In the genomic region with DNA sequence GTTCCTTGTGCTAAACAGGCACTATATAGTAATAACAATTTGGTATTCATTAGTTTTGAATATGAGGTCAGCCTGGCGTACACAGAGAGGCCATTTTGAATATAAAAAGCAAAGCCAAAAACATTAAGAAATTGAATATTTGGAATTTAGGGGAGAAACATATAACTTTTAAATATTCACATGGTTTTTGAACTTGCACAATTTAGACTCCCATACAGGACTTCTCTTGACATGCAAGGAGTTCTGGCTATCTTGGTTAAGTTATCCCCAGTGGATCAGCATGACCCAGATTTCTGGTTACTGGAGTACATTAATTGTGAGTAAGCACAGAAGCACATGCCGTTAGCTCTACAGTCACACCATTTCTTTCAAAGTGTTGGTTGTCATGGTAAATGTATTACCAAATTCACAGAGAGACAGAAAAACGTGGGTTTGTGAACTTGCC, we compare ENCODE assay signal across 8 mouse cellular contexts. TPM values are rescaled to one million over a fixed set of nuclear protein-coding genes. Genes with fewer than 3 reads are reported as not detected.
A peak's percentile ranks its signal among the peaks of the same experiment; 100 is the strongest.
DNase-seq lines count a peak whose midpoint lies in the region; ATAC-seq and TF ChIP-seq lines count a peak whose summit lies in the region.

No protein-coding gene starts in this region.

- TF ChIP-seq CTCF in E14TG2a.4 (conservative IDR thresholded peaks at IDR 0.05; ENCODE audit: low read length), result no peak
- no peak for TF ChIP-seq CTCF in liver, postnatal 0 days (IDR thresholded peaks at IDR 0.05; ENCODE audit: low read depth)

- no peaks in the 10 kb centered on the region for H3K27me3 ChIP-seq in E14TG2a.4 (ENCODE audit: insufficient read depth, low read length)
- no peaks in the 10 kb centered on the region for H3K27me3 ChIP-seq in heart, embryonic 12.5 days (replicated peaks)
- no peaks in the 10 kb centered on the region for H3K27me3 ChIP-seq in liver, postnatal 0 days (ENCODE audit: insufficient read depth, low read length)

- H3K9ac ChIP-seq in heart, embryonic 12.5 days, result no peak overlapping the region
- H3K9ac ChIP-seq in liver, postnatal 0 days (replicated peaks), result peak overlapping the region; percentile 76

- 0 out of 2 replicates have a peak, but pooled peaks cover 2% of the 10 kb centered on the region for H3K9me3 ChIP-seq in E14TG2a.4 (ENCODE audit: low read length)
- H3K9me3 ChIP-seq in heart, embryonic 12.5 days (replicated peaks), result no peaks in the 10 kb centered on the region
- H3K9me3 ChIP-seq in liver, postnatal 0 days (ENCODE audit: low read length), result no peaks in the 10 kb centered on the region

- H3K4me1 ChIP-seq in E14TG2a.4 (replicated peaks; ENCODE audit: low read depth, low read length), result peaks cover 50% of the 10 kb centered on the region
- 0 out of 2 replicates have a peak, but pooled peaks cover 4% of the 10 kb centered on the region for H3K4me1 ChIP-seq in heart, embryonic 12.5 days (replicated peaks)
- H3K4me1 ChIP-seq in liver, postnatal 0 days (ENCODE audit: insufficient read depth), result peaks cover 13% of the 10 kb centered on the region

- 53% methylated on average over 3 of the region's 3 CpGs for WGBS in heart, embryonic 12.5 days
- 34% methylated on average over 3 of the region's 3 CpGs for WGBS in liver, postnatal 0 days (ENCODE audit: insufficient replicate concordance)

- H3K36me3 ChIP-seq in E14TG2a.4 (ENCODE audit: insufficient read depth, low read length), result no peaks in the 10 kb centered on the region
- no peaks in the 10 kb centered on the region for H3K36me3 ChIP-seq in heart, embryonic 12.5 days
- H3K36me3 ChIP-seq in liver, postnatal 0 days (replicated peaks; ENCODE audit: insufficient read depth, low read length), result no peaks in the 10 kb centered on the region

- DNase-seq in heart, adult 18-20 months, result peak; percentile 40 to 43
- no peak for DNase-seq in heart, postnatal 4 days
- no peak for DNase-seq in liver, postnatal 0 days
- DNase-seq in spleen, postnatal 10 days (ENCODE audit: low spot score in 2 of 2), result no peak
- DNase-seq in ovary, postnatal 10 days (ENCODE audit: low spot score), result no peak

- peak overlapping the region; percentile 42; the same call in 1 of the 2 replicates for H3K27ac ChIP-seq in heart, embryonic 12.5 days (ENCODE audit: poor library complexity, severe bottlenecking)
- peak overlapping the region; percentile 99 for H3K27ac ChIP-seq in liver, postnatal 0 days (ENCODE audit: low read depth)

- ATAC-seq in heart, embryonic 12.5 days (ENCODE audit: insufficient number of reproducible peaks, low FRiP score), result no peak
- ATAC-seq in liver, postnatal 0 days, result no peak
- ATAC-seq in granulocyte monocyte progenitor cell, adult 5-6 weeks (replicated peaks; ENCODE audit: poor library complexity, severe bottlenecking), result no peak

- peak overlapping the region; percentile 58 for H3K4me2 ChIP-seq in heart, embryonic 12.5 days
- peak overlapping the region; percentile 81 for H3K4me2 ChIP-seq in liver, postnatal 0 days (ENCODE audit: low read depth, low read length)

- H3K4me3 ChIP-seq in E14TG2a.4 (replicated peaks; ENCODE audit: low read length), result peak overlapping the region; percentile 83
- peak overlapping the region; percentile 50; the same call in 1 of the 2 replicates for H3K4me3 ChIP-seq in heart, embryonic 12.5 days
- H3K4me3 ChIP-seq in liver, postnatal 0 days (ENCODE audit: low read depth, low read length), result peak overlapping the region; percentile 61

- TF ChIP-seq EP300 in liver, postnatal 0 days (IDR thresholded peaks at IDR 0.05; ENCODE audit: low read depth), result no peak

RNA-seq across cellular contexts. Expression of gene Zfp239, which starts 18.5 kb away (rescaled TPM):
- under 1 TPM; 0.17 to 0.18 TPM for total RNA-seq in heart, adult 18-20 months (2021)
- total RNA-seq in heart, postnatal 4 days (2021), result under 1 TPM; 0.38 to 0.57 TPM
- polyA plus RNA-seq in heart, embryonic 12.5 days (2016; fragmentation: Nextera tagmentation; extraction: Ambion mirVana), result 2.5 and 2.9 TPM in 2 replicates
- 0.86 and 1.1 TPM in 2 replicates for polyA plus RNA-seq in liver, postnatal 0 days (2015; fragmentation: Nextera tagmentation; extraction: Ambion mirVana)
- 5.5 and 9.7 TPM in 2 replicates for total RNA-seq in granulocyte monocyte progenitor cell, adult 5-6 weeks (2014; fragmentation: Nextera tagmentation)
- 5.6 and 11.0 TPM in 2 replicates for total RNA-seq in granulocyte monocyte progenitor cell, adult 5-6 weeks (2017)

RNA-seq across cellular contexts. Expression of gene Hnrnpf, which starts 19.7 kb away (rescaled TPM):
- total RNA-seq in heart, adult 18-20 months (2021), result 100 to 1,000 TPM; 193 to 194 TPM
- total RNA-seq in heart, postnatal 4 days (2021), result 100 to 1,000 TPM; 468 to 481 TPM
- polyA plus RNA-seq in heart, embryonic 12.5 days (2016; fragmentation: Nextera tagmentation; extraction: Ambion mirVana), result 530 and 545 TPM in 2 replicates
- 264 and 270 TPM in 2 replicates for polyA plus RNA-seq in liver, postnatal 0 days (2015; fragmentation: Nextera tagmentation; extraction: Ambion mirVana)
- total RNA-seq in granulocyte monocyte progenitor cell, adult 5-6 weeks (2014; fragmentation: Nextera tagmentation), result 691 and 695 TPM in 2 replicates
- 1,315 and 1,367 TPM in 2 replicates for total RNA-seq in granulocyte monocyte progenitor cell, adult 5-6 weeks (2017)

RNA-seq across cellular contexts. Expression of gene Zfp637, which starts 39.4 kb away (rescaled TPM):
- 10 to 100 TPM; 33.5 to 35.4 TPM for total RNA-seq in heart, adult 18-20 months (2021)
- total RNA-seq in heart, postnatal 4 days (2021), result 10 to 100 TPM; 35.4 to 37.0 TPM
- 54.4 and 58.9 TPM in 2 replicates for polyA plus RNA-seq in heart, embryonic 12.5 days (2016; fragmentation: Nextera tagmentation; extraction: Ambion mirVana)
- 25.4 and 25.7 TPM in 2 replicates for polyA plus RNA-seq in liver, postnatal 0 days (2015; fragmentation: Nextera tagmentation; extraction: Ambion mirVana)
- total RNA-seq in granulocyte monocyte progenitor cell, adult 5-6 weeks (2014; fragmentation: Nextera tagmentation), result 24.8 and 34.6 TPM in 2 replicates
- 21.2 and 25.3 TPM in 2 replicates for total RNA-seq in granulocyte monocyte progenitor cell, adult 5-6 weeks (2017)

RNA-seq across cellular contexts. Expression of gene Fxyd4, which starts 57.1 kb away (rescaled TPM):
- not detected for total RNA-seq in heart, adult 18-20 months (2021)
- total RNA-seq in heart, postnatal 4 days (2021), result not detected
- 1.2 and 1.5 TPM in 2 replicates for polyA plus RNA-seq in heart, embryonic 12.5 days (2016; fragmentation: Nextera tagmentation; extraction: Ambion mirVana)
- 0.20 TPM in 1 of 2 replicates, not detected in the other for polyA plus RNA-seq in liver, postnatal 0 days (2015; fragmentation: Nextera tagmentation; extraction: Ambion mirVana)
- not detected in 2 replicates for total RNA-seq in granulocyte monocyte progenitor cell, adult 5-6 weeks (2014; fragmentation: Nextera tagmentation)
- not detected in 2 replicates for total RNA-seq in granulocyte monocyte progenitor cell, adult 5-6 weeks (2017)

Comparison
In these comparisons a context has a peak if more than half of its experiments do, and no peak if none do; other contexts are left out.
1. DNase-seq: peak in heart, adult 18-20 months (2 of 2); none in heart, postnatal 4 days (single experiment), liver, postnatal 0 days (single experiment), spleen, postnatal 10 days (0 of 2) and ovary, postnatal 10 days (single experiment).
2. RNA of gene Zfp239, which starts 18.5 kb away (total RNA-seq): 5.5 to 11.0 TPM in granulocyte monocyte progenitor cell, adult 5-6 weeks; 0.38 to 0.57 TPM in heart, postnatal 4 days and 0.17 to 0.18 TPM in heart, adult 18-20 months; every median in the first group is over 4 times any median in the second.
3. Peak in every context shown above with its lines, with median percentiles within 50 percentile points of each other: H3K4me3 ChIP-seq.